Mouse (Mus musculus) liver, adult 2 months (tissue): ENCODE data around the gene Adgrg7. TPM values are rescaled to one million over a fixed set of nuclear protein-coding genes. Genes with fewer than 3 reads are reported as not detected.

ENCODE experiments used
- DNase-seq: peaks from one replicate; pipeline ENCODE4 v3.0.0-alpha.2; 2011; ENCODE audit warnings: low read depth, low spot score; ENCODE audit errors: extremely low read depth
- H3K27ac ChIP-seq: fragments of 200-500 bp; replicated peaks from 2 replicates; pipeline ENCODE4 v1.5.1; 2012; ENCODE audit warnings: low read depth, mild to moderate bottlenecking, control low read depth, inconsistent platforms, low read length; ENCODE audit not compliant: insufficient read depth
- H3K27me3 ChIP-seq: fragments of 200-500 bp; 2 replicates; pipeline ENCODE4 v1.6.1; 2012; ENCODE audit warnings: mild to moderate bottlenecking, moderate library complexity, low read length, inconsistent platforms; ENCODE audit not compliant: control insufficient read depth, insufficient read depth
- H3K36me3 ChIP-seq: fragments of 200-500 bp; 2 replicates; pipeline ENCODE4 v1.6.1; 2012; ENCODE audit warnings: low read length, inconsistent platforms; ENCODE audit not compliant: control insufficient read depth, insufficient read depth
- H3K4me1 ChIP-seq: fragments of 200-500 bp; 2 replicates; pipeline ENCODE4 v1.6.1; 2011; ENCODE audit warnings: low read length; ENCODE audit not compliant: control insufficient read depth, insufficient read depth
- H3K4me3 ChIP-seq: fragments of 200-500 bp; 2 replicates; pipeline ENCODE4 v1.5.1; 2011; ENCODE audit warnings: low read depth, mild to moderate bottlenecking, control low read depth, low read length, moderate library complexity; ENCODE audit not compliant: insufficient read depth
- H3K79me2 ChIP-seq: fragments of 200-500 bp; 2 replicates; pipeline ENCODE4 v1.6.1; 2012; ENCODE audit warnings: inconsistent platforms, mild to moderate bottlenecking, low read length, moderate library complexity; ENCODE audit not compliant: control insufficient read depth, insufficient read depth
- H3K9ac ChIP-seq: fragments of 200-500 bp; 2 replicates; pipeline ENCODE4 v1.6.1; 2012; ENCODE audit warnings: low read depth, mild to moderate bottlenecking, control low read depth, inconsistent platforms, low read length
- CTCF ChIP-seq: fragments of 200-500 bp; IDR thresholded peaks from 2 replicates; pipeline ENCODE4 v1.5.1; 2011; ENCODE audit warnings: low read depth, low read length, control low read depth
- POLR2A ChIP-seq: fragments of 200-500 bp; IDR thresholded peaks from 2 replicates; pipeline ENCODE4 v1.6.1; 2011; ENCODE audit warnings: low read length, control low read depth; ENCODE audit not compliant: insufficient read depth; ENCODE audit errors: extremely low read depth
- WGBS: fragments of 180-500 bp; shearing (Covaris S2); methylation state at CpG from one replicate; pipeline ENCODE4 v1.1.7; 2018; 5-methylcytosine and 5-hydroxymethylcytosine counted together
- polyA plus RNA-seq: library from polyadenylated mRNA; depleted of rRNA; stranded (reverse); fragments of >200 nt; gene quantifications from 2 replicates; pipeline ENCODE4 v1.2.3, GENCODE M21; 2012
- total RNA-seq: library from RNA; depleted of rRNA; stranded (reverse); fragments of >200 nt; gene quantifications from 2 replicates; pipeline ENCODE4 v1.2.3, GENCODE M21; 2014

Gene Adgrg7
- total and polyA plus RNA-seq, 2 experiments = 0.74 TPM; not detected in 1

- H3K9ac ChIP-seq = no peak overlapping the region
- H3K27ac ChIP-seq = no peak overlapping the region
- H3K36me3 ChIP-seq = no peaks in the 10 kb centered on the region
- TF ChIP-seq POLR2A (no peak), CTCF (no peak)
- H3K4me3 ChIP-seq = no peak overlapping the region
- 77% methylated on average over 7 of the region's 7 CpGs for WGBS
- H3K4me1 ChIP-seq = no peaks in the 10 kb centered on the region
- no peaks in the 10 kb centered on the region for H3K79me2 ChIP-seq
- DNase-seq = no peak
- no peaks in the 10 kb centered on the region for H3K27me3 ChIP-seq
These were observed 5.3 kb upstream of the Adgrg7 start for GRCm38 (mm10) chr16:56800946-56801345.

DNA sequence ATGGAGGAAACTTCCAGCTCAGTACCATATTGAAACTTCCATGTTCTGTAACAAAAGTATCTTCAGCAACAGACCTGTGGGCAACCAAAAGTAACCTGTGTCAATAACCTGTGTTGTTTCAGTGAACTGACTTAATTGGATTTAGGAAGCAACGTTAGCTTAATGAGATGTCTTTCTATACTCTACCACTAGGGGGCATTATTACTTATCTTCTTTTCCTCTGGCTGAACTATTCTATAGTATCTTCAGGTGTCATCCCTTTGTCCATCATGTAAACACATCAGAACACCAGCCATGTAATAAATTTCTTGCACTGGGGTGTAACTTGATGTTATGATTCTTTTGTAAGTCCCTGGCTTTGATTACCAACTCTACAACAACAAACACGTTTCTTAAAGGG is 4.8 kb upstream of the Adgrg7 start:
- H3K27ac ChIP-seq = no peak overlapping the region
- H3K36me3 ChIP-seq = no peaks in the 10 kb centered on the region

DNA sequence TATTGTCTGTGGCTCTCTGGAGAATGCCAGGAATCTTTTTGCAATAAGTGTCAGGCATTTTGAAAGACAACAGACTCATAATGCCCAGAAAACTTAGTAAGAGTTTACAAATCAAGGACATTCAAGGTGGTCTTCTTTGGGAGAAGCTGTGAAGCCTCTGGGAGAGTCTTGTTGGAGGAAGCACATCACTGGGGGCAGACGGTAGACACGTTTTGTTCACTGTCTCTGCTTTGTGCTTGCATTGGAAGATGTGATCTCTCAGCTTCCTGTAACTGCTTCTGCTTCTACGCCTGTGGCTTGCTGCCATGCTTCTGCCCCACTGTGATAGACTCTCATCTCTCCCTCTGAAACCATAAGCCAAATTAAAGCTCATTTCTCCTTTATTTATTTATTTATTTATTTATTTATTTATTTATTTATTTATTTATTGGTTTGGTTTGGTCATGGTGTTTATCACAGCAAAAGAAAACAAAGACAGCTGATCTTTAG is 3.9 kb upstream of the Adgrg7 start:
- no peaks in the 10 kb centered on the region for H3K79me2 ChIP-seq
- no peaks in the 10 kb centered on the region for H3K36me3 ChIP-seq
- no peak for TF ChIP-seq CTCF
- no peak for TF ChIP-seq POLR2A
- H3K9ac ChIP-seq = no peak overlapping the region
- DNase-seq = no peak
- H3K4me1 ChIP-seq = no peaks in the 10 kb centered on the region
- no peak overlapping the region for H3K4me3 ChIP-seq
- H3K27me3 ChIP-seq = no peaks in the 10 kb centered on the region
- 79% methylated on average over 3 of the region's 3 CpGs for WGBS
- no peak overlapping the region for H3K27ac ChIP-seq

More for the DNA sequence above, 4.8 kb upstream of the Adgrg7 start:
- no peaks in the 10 kb centered on the region for H3K27me3 ChIP-seq
- H3K79me2 ChIP-seq = no peaks in the 10 kb centered on the region
- WGBS = 42% methylated on average over 2 of the region's 2 CpGs
- TF ChIP-seq POLR2A (no peak), CTCF (no peak)
- DNase-seq = peak; percentile 55
- H3K4me3 ChIP-seq = no peak overlapping the region
- H3K9ac ChIP-seq = no peak overlapping the region
- no peaks in the 10 kb centered on the region for H3K4me1 ChIP-seq

GRCm38 (mm10) chr16:56798873-56799272 is 3.2 kb upstream of the Adgrg7 start:
- Histone ChIP-seq H3K79me2 (no peaks in the 10 kb centered on the region), H3K27me3 (no peaks in the 10 kb centered on the region), H3K27ac (no peak overlapping the region), H3K36me3 (no peaks in the 10 kb centered on the region), H3K4me1 (no peaks in the 10 kb centered on the region), H3K4me3 (no peak overlapping the region), H3K9ac (no peak overlapping the region)
- WGBS = 70% methylated on average over 7 of the region's 7 CpGs
- no peak for DNase-seq
- TF ChIP-seq POLR2A = no peak
- no peak for TF ChIP-seq CTCF

- Histone ChIP-seq H3K4me3 (no peak overlapping the region), H3K27me3 (no peaks in the 10 kb centered on the region), H3K9ac (no peak overlapping the region), H3K36me3 (no peaks in the 10 kb centered on the region), H3K79me2 (no peaks in the 10 kb centered on the region), H3K4me1 (no peaks in the 10 kb centered on the region), H3K27ac (no peak overlapping the region)
- no peak for DNase-seq
- TF ChIP-seq POLR2A (no peak), CTCF (no peak)
- 83% methylated on average over 7 of the region's 7 CpGs for WGBS
These were observed 1.1 kb downstream of the Adgrg7 start for GRCm38 (mm10) chr16:56794383-56795144.

- no peak overlapping the region for H3K27ac ChIP-seq
- no peaks in the 10 kb centered on the region for H3K27me3 ChIP-seq
- H3K4me1 ChIP-seq = no peaks in the 10 kb centered on the region
- no peaks in the 10 kb centered on the region for H3K79me2 ChIP-seq
- no peak overlapping the region for H3K4me3 ChIP-seq
- H3K9ac ChIP-seq = no peak overlapping the region
- WGBS = 88% methylated on average over 1 of the region's 1 CpGs
- H3K36me3 ChIP-seq = no peaks in the 10 kb centered on the region
- no peak for DNase-seq
- TF ChIP-seq POLR2A (no peak), CTCF (no peak)
These were observed 1.9 kb downstream of the Adgrg7 start for GRCm38 (mm10) chr16:56793778-56794177.
